Mouse (Mus musculus): ENCODE data around the gene Tsc22d1.

The Tsc22d1 gene

GRCm38 (mm10) chr14:76480507-76480906, 65.7 kb downstream of the Tsc22d1 start:
- peak in 1 of 2 experiments; percentile 33 for DNase-seq (ENCODE audit: inconsistent age in 2 of 2, low spot score in 1 of 2)

- DNase-seq (ENCODE audit: inconsistent age in 2 of 2, low spot score in 1 of 2) = no peak
Measured at GRCm38 (mm10) chr14:76483701-76484100, 68.9 kb downstream of the Tsc22d1 start.

- no peak for DNase-seq (ENCODE audit: inconsistent age in 2 of 2, low spot score in 1 of 2)
Measured at GRCm38 (mm10) chr14:76487609-76488008, 72.8 kb downstream of the Tsc22d1 start.

GRCm38 (mm10) chr14:76488101-76489044, 73.6 kb downstream of the Tsc22d1 start:
- DNase-seq (ENCODE audit: inconsistent age in 2 of 2, low spot score in 1 of 2) = peak in 1 of 2 experiments; percentile 19

- DNase-seq (ENCODE audit: inconsistent age in 2 of 2, low spot score in 1 of 2) = no peak
Measured at GRCm38 (mm10) chr14:76489128-76489527, 74.4 kb downstream of the Tsc22d1 start.

- no peak for DNase-seq (ENCODE audit: inconsistent age in 2 of 2, low spot score in 1 of 2)
Measured at GRCm38 (mm10) chr14:76495022-76495421, 80.3 kb downstream of the Tsc22d1 start.

GRCm38 (mm10) chr14:76497187-76497586, 82.4 kb downstream of the Tsc22d1 start:
- no peak for DNase-seq (ENCODE audit: inconsistent age in 2 of 2, low spot score in 1 of 2)

- peak in 1 of 2 experiments; percentile 60 for DNase-seq (ENCODE audit: inconsistent age in 2 of 2, low spot score in 1 of 2)
Measured at GRCm38 (mm10) chr14:76498210-76498609, 83.4 kb downstream of the Tsc22d1 start.

- DNase-seq (ENCODE audit: inconsistent age in 2 of 2, low spot score in 1 of 2) = no peak
Measured at GRCm38 (mm10) chr14:76499492-76499891, 84.7 kb downstream of the Tsc22d1 start.

- DNase-seq (ENCODE audit: inconsistent age in 2 of 2, low spot score in 1 of 2) = no peak
Measured at GRCm38 (mm10) chr14:76500036-76500435, 85.3 kb downstream of the Tsc22d1 start.

- peak in 1 of 2 experiments; percentile 86 for DNase-seq (ENCODE audit: inconsistent age in 2 of 2, low spot score in 1 of 2)
Measured at GRCm38 (mm10) chr14:76503231-76503851, 88.6 kb downstream of the Tsc22d1 start.

- DNase-seq (ENCODE audit: inconsistent age in 2 of 2, low spot score in 1 of 2) = peak; percentile 98 to 99
Measured at GRCm38 (mm10) chr14:76504121-76504737, 89.5 kb downstream of the Tsc22d1 start.

- no peak for DNase-seq (ENCODE audit: inconsistent age in 2 of 2, low spot score in 1 of 2)
Measured at GRCm38 (mm10) chr14:76505101-76505438, 90.3 kb downstream of the Tsc22d1 start.

- peak; percentile 90 to 96 for DNase-seq (ENCODE audit: inconsistent age in 2 of 2, low spot score in 1 of 2)
Measured at GRCm38 (mm10) chr14:76505439-76506220, 90.9 kb downstream of the Tsc22d1 start.

- peak; percentile 52 to 81 for DNase-seq (ENCODE audit: inconsistent age in 2 of 2, low spot score in 1 of 2)
Measured at GRCm38 (mm10) chr14:76506425-76507205, 91.9 kb downstream of the Tsc22d1 start.

GRCm38 (mm10) chr14:76507357-76507756, 92.6 kb downstream of the Tsc22d1 start:
- peak in 1 of 2 experiments; percentile 65 for DNase-seq (ENCODE audit: inconsistent age in 2 of 2, low spot score in 1 of 2)

GRCm38 (mm10) chr14:76507804-76508500, 93.2 kb downstream of the Tsc22d1 start:
- DNase-seq (ENCODE audit: inconsistent age in 2 of 2, low spot score in 1 of 2) = peak; percentile 62 to 78

GRCm38 (mm10) chr14:76508701-76509100, 93.9 kb downstream of the Tsc22d1 start:
- peak; percentile 75 to 82 for DNase-seq (ENCODE audit: inconsistent age in 2 of 2, low spot score in 1 of 2)

- DNase-seq (ENCODE audit: inconsistent age in 2 of 2, low spot score in 1 of 2) = no peak
Measured at GRCm38 (mm10) chr14:76511971-76512370, 97.2 kb downstream of the Tsc22d1 start.
